Mouse (Mus musculus) layer of hippocampus, adult 11-12 months (tissue): ENCODE results near the gene Zfp64.

Experiments used
- DNase-seq: peaks from one replicate; pipeline ENCODE4 v3.0.0; 2022; ENCODE audit warnings: low spot score

The Zfp64 gene

GRCm38 (mm10) chr2:168954835-168955716 lies at the start of gene Zfp64:
TSS of gene Zfp64 (minus strand) at chr2:168955587.
- peak; percentile 86 for DNase-seq

DNA sequence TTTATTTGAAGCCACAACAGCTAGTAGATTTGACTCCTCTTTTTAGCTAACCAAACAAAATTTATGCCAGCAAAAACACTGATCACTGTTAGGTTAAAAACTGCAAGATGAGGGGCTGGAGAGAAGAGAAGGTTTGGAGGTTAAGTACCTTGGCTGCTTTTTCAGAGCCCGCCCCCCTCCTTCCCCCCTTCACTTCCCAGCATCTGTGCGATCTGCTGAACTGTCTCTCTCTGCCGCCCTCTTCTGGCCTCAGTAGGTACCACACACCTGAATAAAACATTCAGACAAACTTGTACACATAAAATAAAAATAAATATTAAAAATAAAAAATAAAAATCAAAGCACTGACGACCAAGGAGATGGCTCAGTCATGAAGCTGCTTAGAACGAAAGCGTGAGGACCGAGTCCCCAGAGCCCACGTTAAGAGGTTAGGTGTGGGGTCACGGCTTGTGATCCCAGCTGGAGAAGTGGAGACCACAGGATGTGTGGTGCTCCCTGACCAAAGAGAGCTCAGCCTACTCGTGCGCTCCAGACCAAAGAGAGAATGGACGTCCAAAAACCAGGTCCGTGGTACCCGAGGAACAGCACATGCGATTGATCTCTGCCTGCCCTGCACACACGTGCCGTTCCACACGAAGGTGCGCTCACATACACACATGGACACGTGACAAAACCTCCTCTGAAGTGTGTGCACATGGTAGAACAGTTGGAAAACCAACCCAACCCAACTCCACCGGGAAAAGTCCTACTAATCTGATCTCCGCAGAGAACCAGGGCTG lies 37.4 kb upstream of the Zfp64 start:
- peak; percentile 21 for DNase-seq

GRCm38 (mm10) chr2:168990957-168991356 lies 35.6 kb upstream of the Zfp64 start:
- no peak for DNase-seq

DNA sequence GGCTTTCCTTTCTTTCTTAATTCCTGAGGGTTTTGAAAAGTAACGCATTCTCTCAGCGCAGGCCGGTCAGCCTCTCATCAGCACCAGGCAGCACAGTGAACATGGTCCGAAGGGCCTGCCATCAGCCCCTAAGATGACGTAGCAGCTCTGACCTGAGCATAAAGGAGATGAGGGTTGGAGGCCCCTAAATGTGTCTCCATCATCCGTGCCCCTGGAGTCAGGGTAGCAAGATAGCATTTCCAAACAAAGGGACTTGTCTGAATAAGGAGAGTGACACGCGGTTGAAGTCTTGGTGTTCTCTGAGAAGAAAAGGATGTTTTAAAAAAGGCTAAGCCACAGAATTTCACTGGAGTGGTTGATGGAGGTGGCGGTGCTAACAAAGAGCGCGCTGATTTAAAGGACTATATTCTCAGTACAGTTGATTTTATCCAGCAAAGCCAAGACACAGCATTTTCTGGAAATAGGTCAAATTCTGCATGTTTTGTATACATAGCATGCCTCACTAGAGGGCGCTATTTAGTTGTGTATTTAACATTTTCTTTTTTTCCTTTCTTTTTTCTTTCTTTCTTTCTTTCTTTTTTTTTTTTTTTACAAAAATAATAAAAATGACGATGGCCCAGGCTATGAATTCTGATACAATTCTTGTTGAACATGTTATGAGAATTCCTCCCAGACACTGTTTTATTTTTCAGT lies 34.8 kb upstream of the Zfp64 start:
- DNase-seq: peak; percentile 20

DNA sequence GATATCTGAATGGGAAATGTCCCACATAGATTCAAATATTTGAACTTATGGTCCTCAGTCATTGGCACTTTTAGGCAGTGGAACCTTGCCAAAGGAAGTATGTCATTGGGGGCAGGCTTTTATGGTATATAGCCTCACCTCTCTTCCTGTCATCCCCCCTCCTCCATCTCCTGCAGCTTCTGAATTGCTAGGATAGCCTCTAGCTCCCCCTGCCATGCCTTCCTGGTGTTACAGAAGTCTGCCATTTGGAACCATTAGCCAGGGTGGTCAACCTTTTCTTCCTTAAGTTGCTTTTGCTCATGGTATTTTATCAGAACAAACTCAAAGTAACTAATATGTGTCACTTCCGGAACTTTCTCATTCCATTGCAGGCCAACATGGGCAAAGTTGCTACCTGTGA lies 32.7 kb upstream of the Zfp64 start:
- no peak for DNase-seq

GRCm38 (mm10) chr2:168987421-168987820 lies 32.0 kb upstream of the Zfp64 start:
- DNase-seq: no peak

GRCm38 (mm10) chr2:168981951-168982350 lies 26.6 kb upstream of the Zfp64 start:
- no peak for DNase-seq

GRCm38 (mm10) chr2:168981448-168981847 lies 26.1 kb upstream of the Zfp64 start:
- no peak for DNase-seq

- DNase-seq: peak; percentile 63
Measured at GRCm38 (mm10) chr2:168980859-168981258, 25.5 kb upstream of the Zfp64 start.

GRCm38 (mm10) chr2:168979742-168980141 lies 24.4 kb upstream of the Zfp64 start:
- DNase-seq: no peak

GRCm38 (mm10) chr2:168978031-168978430 lies 22.6 kb upstream of the Zfp64 start:
- no peak for DNase-seq

DNA sequence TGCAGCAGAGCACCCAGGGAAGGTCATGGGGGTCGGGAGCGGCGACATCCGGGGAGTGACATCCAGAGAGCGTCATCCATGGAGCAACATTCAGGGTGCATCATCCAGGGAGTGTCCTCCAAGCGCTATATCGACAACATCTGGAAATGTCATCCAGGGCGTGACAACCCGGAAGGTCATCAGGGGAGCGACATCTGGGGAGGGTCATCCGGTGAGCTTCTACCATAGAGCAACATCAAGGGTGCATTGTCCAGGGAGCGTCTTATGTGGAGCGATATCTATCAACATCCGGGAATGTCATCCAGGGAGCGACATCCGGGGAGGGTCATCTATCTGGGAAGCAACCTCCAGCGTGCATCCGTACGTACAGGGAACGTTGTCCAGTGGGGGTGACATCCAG lies 14.7 kb upstream of the Zfp64 start:
- DNase-seq: no peak

GRCm38 (mm10) chr2:168968136-168968925 lies 12.9 kb upstream of the Zfp64 start:
- DNase-seq: no peak

GRCm38 (mm10) chr2:168966525-168966924 lies 11.1 kb upstream of the Zfp64 start:
- no peak for DNase-seq

DNA sequence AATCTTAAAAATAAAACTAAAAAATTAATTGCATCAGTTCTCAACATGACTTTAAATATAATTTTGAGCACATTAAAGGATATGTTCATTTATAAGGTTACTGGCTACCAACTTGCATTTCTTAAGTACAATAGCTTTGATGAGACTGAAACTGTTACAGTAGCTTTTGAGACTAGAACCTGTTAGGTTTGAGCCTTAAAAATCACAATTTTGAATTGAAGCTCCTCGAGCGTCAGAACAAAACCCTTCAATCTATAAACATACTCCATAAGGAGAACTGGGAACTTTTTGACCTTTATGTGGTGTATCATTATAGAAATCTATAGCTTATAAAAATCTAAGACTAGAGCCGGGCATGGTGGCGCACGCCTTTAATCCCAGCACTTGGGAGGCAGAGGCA lies 9.5 kb upstream of the Zfp64 start:
- DNase-seq: no peak

- no peak for DNase-seq
Measured at GRCm38 (mm10) chr2:168961729-168962666, 6.6 kb upstream of the Zfp64 start.

DNA sequence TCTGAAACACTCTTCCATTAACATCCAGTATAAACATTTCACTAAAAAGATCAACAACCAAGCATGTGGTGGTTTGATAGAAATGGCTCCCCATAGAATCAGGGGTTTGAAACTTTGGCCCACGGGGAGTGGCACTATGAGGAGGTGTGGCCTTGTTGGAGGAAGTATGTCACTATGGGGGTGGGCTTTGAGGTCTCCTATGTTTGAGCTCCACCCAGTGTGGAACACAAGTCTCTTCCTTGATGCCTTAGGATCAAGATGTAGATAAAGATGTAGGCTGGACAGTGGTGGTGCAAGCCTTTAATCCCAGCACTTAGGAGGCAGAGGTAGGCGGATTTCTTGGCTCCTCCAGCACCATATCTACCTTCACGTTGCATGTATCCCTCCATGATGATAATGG lies 5.4 kb upstream of the Zfp64 start:
- DNase-seq: no peak

DNA sequence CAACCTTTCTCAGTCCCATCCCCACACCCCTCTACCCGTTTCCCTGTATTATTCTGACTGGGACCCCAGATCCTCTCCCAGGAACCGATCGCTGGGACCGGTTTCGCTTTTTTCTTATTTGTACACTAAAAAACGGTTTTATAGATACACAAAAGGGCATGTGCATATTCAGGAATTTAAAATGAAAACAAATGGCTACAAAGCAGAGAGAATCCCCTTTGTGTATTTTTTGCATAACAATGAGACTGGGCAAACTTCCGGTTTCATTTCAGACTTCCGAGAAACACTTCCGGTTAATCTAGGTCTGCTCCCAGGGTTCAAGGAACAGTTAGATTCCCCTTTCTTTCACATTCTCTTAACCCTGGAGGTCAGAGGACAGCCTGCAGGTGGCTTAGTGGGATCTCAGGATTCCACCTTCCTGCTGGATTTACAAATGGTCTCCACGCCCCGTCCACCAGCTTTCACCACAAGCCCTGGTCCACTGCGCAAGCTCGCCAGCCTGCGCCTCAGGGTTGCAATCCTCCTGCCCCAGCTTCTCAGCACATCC lies 4.0 kb upstream of the Zfp64 start:
- DNase-seq: no peak

- DNase-seq: no peak
Measured at GRCm38 (mm10) chr2:168955850-168956346, 511 bp upstream of the Zfp64 start.

DNA sequence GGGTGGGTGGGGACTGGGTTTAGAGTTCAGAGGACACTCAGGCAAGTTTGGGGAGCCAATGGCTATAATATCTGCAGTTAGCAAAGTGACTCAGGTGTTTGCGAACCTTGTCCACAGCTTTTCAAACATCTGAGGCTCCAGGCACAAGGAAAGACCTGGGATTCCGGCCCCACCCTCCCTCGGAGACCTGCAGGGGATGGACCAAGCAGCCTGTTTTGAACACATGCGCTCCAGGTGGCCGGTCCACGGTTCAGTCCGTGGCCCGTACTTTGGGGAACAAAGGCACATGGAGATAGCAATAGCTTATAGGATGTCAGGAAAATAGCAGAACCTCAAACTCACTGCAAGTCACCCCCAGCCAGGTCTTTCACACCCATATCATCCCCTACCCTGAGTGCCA lies 1.0 kb downstream of the Zfp64 start:
- no peak for DNase-seq
